Mouse (Mus musculus): ENCODE results near the gene C130032M10Rik. TPM values are rescaled to one million over a fixed set of nuclear protein-coding genes. Genes with fewer than 3 reads are reported as not detected.

Gene C130032M10Rik
- polyA plus RNA-seq, 1 experiment from 2014 or later: 0.16 TPM

DNA sequence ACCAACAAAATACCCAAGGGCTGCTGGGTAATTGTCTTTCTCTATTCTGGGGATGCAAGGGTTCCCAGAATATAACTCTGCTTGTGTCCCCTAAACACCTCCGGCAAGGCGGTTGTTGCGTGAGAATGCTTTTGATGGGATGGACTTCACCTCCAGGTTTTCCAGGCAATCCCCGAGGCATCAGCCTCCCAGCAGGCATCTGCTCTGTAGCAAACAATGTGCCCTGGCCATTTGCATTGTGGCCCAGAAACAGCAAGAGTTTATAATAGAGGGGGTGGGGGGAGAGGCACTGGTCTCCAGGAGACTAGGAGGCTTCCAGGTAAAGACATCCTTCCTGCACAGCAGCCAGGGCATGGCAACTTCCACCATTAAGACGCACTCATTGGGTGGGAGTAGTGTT lies 33.6 kb downstream of the C130032M10Rik start:
- H3K36me3 ChIP-seq (ENCODE audit: insufficient read depth, low read length): no peaks in the 10 kb centered on the region
- H3K4me1 ChIP-seq (replicated peaks; ENCODE audit: insufficient read depth, low read length): peaks cover 23% of the 10 kb centered on the region
- no peak overlapping the region for H3K4me2 ChIP-seq (ENCODE audit: low read length)
- 56% methylated on average over 5 of the region's 5 CpGs for WGBS
- no peak overlapping the region for H3K27ac ChIP-seq
- no peak for TF ChIP-seq CTCF (IDR thresholded peaks at IDR 0.05; ENCODE audit: low read depth)
- no peaks in the 10 kb centered on the region for H3K27me3 ChIP-seq (ENCODE audit: insufficient read depth, low read length)
- no peaks in the 10 kb centered on the region for H3K9me3 ChIP-seq (replicated peaks; ENCODE audit: low read length)
- no peak overlapping the region for H3K4me3 ChIP-seq (replicated peaks; ENCODE audit: low read depth, low read length)
- H3K9ac ChIP-seq (ENCODE audit: low read depth, low read length): no peak overlapping the region
- DNase-seq (ENCODE audit: low spot score): no peak
- ATAC-seq (replicated peaks; ENCODE audit: low FRiP score, low read depth): no peak

DNA sequence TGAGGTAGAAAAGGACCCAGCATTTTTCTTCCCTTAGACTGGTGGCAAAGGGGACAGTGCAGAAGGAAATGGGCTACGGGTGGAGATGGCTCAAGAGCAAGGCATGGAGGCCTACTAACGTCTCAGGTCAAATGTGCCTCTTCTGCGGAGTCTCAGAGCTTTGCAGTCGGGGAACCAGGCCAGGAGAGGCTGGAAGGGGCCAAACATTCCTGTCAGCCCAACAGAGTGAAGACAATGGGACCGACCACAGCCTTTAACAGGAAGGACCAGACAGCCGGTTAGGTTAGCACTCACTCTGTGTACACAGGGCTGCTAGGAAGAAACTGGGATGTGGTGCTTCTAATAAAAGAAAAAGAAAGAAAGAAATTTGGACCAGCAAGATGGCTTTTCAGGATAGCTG lies 34.5 kb downstream of the C130032M10Rik start:
- no peak overlapping the region for H3K9ac ChIP-seq (ENCODE audit: low read depth, low read length)
- no peak overlapping the region for H3K4me3 ChIP-seq (replicated peaks; ENCODE audit: low read depth, low read length)
- no peak for TF ChIP-seq CTCF (IDR thresholded peaks at IDR 0.05; ENCODE audit: low read depth)
- WGBS: 55% methylated on average over 6 of the region's 6 CpGs
- no peak overlapping the region for H3K4me2 ChIP-seq (ENCODE audit: low read length)
- ATAC-seq (replicated peaks; ENCODE audit: low FRiP score, low read depth) (no peak), DNase-seq (ENCODE audit: low spot score) (no peak)
- H3K27me3 ChIP-seq (ENCODE audit: insufficient read depth, low read length): no peaks in the 10 kb centered on the region
- no peaks in the 10 kb centered on the region for H3K36me3 ChIP-seq (ENCODE audit: insufficient read depth, low read length)
- H3K9me3 ChIP-seq (replicated peaks; ENCODE audit: low read length): no peaks in the 10 kb centered on the region
- peaks cover 15% of the 10 kb centered on the region for H3K4me1 ChIP-seq (replicated peaks; ENCODE audit: insufficient read depth, low read length)
- H3K27ac ChIP-seq: no peak overlapping the region

DNA sequence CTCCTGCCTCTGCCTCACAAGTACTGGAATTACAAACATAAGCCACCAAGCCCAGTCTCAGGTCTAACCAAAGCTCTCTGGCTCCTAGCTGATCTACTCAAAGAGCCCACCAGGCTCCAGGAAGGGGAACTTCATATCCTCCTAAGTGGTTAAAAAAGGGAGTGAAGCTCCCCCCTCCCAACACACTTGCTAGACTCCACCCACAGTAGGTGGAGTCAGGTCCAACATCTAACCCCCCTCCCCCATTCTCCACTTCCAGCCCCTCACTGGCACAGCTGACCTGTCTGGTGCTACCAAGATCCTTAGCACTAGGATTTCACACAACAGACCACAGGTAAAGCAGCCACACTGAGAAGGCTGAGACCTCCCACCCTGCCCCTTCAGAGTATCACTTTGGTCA lies 38.3 kb downstream of the C130032M10Rik start:
- no peaks in the 10 kb centered on the region for H3K27me3 ChIP-seq (ENCODE audit: insufficient read depth, low read length)
- ATAC-seq (replicated peaks; ENCODE audit: low FRiP score, low read depth) (no peak), DNase-seq (ENCODE audit: low spot score) (no peak)
- no peak overlapping the region for H3K9ac ChIP-seq (ENCODE audit: low read depth, low read length)
- H3K4me1 ChIP-seq (replicated peaks; ENCODE audit: insufficient read depth, low read length): peaks cover 4% of the 10 kb centered on the region; the same call in 1 of the 2 replicates
- no peak for TF ChIP-seq CTCF (IDR thresholded peaks at IDR 0.05; ENCODE audit: low read depth)
- H3K27ac ChIP-seq: no peak overlapping the region
- no peaks in the 10 kb centered on the region for H3K9me3 ChIP-seq (replicated peaks; ENCODE audit: low read length)
- H3K4me3 ChIP-seq (replicated peaks; ENCODE audit: low read depth, low read length): no peak overlapping the region
- H3K4me2 ChIP-seq (ENCODE audit: low read length): no peak overlapping the region
- no peaks in the 10 kb centered on the region for H3K36me3 ChIP-seq (ENCODE audit: insufficient read depth, low read length)

DNA sequence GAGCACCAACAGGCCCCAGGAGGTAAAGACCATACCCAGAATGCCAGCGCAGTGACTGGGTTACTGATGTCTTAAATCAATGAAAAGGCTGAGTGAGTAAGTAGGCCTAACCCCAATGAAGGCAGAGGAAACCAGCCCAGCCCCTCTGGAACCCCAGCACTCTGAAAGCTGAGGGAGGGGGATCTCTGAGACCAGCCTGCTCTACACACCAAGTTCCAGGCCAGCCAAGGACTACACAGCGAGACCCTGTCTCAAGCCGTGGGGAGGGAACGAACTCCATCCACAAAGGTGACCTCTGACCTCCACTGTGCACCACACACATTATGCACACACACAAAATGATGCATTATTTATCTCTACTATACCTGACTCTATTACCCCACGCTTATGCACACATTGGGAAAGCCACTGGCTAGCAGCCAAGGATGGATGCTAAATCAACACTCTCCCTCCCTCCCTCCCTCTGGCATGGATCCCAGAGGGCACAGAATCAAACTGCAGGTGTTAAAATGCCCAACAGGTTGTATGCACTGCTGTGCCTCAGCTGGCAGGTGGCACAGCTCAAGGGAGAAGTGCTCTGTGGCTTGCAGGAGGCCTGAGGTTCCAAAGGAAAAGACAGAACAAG lies 39.0 kb downstream of the C130032M10Rik start:
- Histone ChIP-seq H3K9me3 (replicated peaks; ENCODE audit: low read length) (no peaks in the 10 kb centered on the region), H3K27me3 (ENCODE audit: insufficient read depth, low read length) (0 out of 2 replicates have a peak, but pooled peaks cover 3% of the 10 kb centered on the region), H3K4me2 (ENCODE audit: low read length) (no peak overlapping the region), H3K9ac (ENCODE audit: low read depth, low read length) (no peak overlapping the region), H3K4me1 (replicated peaks; ENCODE audit: insufficient read depth, low read length) (peaks cover 4% of the 10 kb centered on the region; the same call in 1 of the 2 replicates), H3K36me3 (ENCODE audit: insufficient read depth, low read length) (no peaks in the 10 kb centered on the region), H3K4me3 (replicated peaks; ENCODE audit: low read depth, low read length) (no peak overlapping the region), H3K27ac (no peak overlapping the region)
- no peak for TF ChIP-seq CTCF (IDR thresholded peaks at IDR 0.05; ENCODE audit: low read depth)
- ATAC-seq (replicated peaks; ENCODE audit: low FRiP score, low read depth) (0 out of 2 replicates have a peak, but pooled peaks have one; percentile 44), DNase-seq (ENCODE audit: low spot score) (no peak)
- WGBS: 60% methylated on average over 5 of the region's 5 CpGs

DNA sequence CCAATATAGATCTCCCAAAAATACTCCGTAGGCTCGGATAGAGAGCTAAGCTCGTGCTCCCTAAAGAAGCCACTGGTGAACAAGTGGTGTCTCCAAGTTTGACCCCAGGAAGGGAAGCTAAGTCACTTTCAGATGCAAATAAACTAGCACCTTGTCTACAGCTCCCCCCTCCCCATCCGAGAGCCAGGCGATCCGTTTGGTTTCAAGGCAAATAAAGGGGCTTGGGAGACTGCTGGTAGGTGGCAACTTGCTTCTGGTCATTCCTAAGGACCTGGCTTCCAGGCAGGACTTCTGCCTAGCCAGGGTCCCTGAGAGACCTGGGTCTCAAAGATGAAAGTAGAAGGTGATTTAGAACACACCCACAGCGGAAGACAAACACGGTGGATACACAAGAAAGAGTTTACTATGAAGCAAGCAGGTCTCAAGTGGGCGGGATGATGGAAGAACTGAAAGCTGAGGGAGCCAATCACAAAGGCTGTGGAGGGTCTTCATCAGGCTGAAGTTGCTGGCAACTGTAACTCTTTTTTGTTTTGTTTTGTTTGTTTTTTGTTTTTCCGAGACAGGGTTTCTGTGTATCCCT lies 40.9 kb downstream of the C130032M10Rik start:
- DNase-seq (ENCODE audit: low spot score) (no peak), ATAC-seq (replicated peaks; ENCODE audit: low FRiP score, low read depth) (no peak)
- Histone ChIP-seq H3K9ac (ENCODE audit: low read depth, low read length) (no peak overlapping the region), H3K4me2 (ENCODE audit: low read length) (no peak overlapping the region), H3K27me3 (ENCODE audit: insufficient read depth, low read length) (peaks cover 19% of the 10 kb centered on the region; the same call in 1 of the 2 replicates), H3K36me3 (ENCODE audit: insufficient read depth, low read length) (no peaks in the 10 kb centered on the region), H3K4me3 (replicated peaks; ENCODE audit: low read depth, low read length) (no peak overlapping the region), H3K27ac (no peak overlapping the region), H3K4me1 (replicated peaks; ENCODE audit: insufficient read depth, low read length) (peaks cover 4% of the 10 kb centered on the region; the same call in 1 of the 2 replicates), H3K9me3 (replicated peaks; ENCODE audit: low read length) (no peaks in the 10 kb centered on the region)
- WGBS: 60% methylated on average over 10 of the region's 10 CpGs
- TF ChIP-seq CTCF (IDR thresholded peaks at IDR 0.05; ENCODE audit: low read depth): no peak

DNA sequence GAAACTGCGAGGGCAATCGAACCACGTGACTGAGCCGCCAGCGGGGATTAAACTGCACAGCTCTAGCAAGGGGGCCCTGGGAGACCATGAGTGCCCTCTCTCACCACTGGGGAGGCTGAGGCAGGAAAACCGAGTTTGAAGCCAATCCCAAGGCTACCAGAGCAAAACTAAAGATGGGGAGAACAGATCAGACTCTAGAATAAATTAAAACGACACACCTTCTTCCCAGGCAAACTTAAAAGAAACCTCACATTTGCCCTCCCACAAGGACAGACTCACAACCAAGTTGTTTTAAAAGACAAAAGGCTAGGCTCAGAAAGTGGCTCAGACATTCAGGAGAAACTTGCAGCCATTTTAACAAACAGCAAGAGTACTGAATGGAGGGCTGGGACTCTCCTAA lies 41.6 kb downstream of the C130032M10Rik start:
- Histone ChIP-seq H3K36me3 (ENCODE audit: insufficient read depth, low read length) (no peaks in the 10 kb centered on the region), H3K27ac (no peak overlapping the region), H3K9ac (ENCODE audit: low read depth, low read length) (no peak overlapping the region), H3K9me3 (replicated peaks; ENCODE audit: low read length) (no peaks in the 10 kb centered on the region), H3K4me2 (ENCODE audit: low read length) (no peak overlapping the region), H3K4me1 (replicated peaks; ENCODE audit: insufficient read depth, low read length) (peaks cover 6% of the 10 kb centered on the region; the same call in 1 of the 2 replicates), H3K27me3 (ENCODE audit: insufficient read depth, low read length) (peaks cover 25% of the 10 kb centered on the region), H3K4me3 (replicated peaks; ENCODE audit: low read depth, low read length) (no peak overlapping the region)
- ATAC-seq (replicated peaks; ENCODE audit: low FRiP score, low read depth) (no peak), DNase-seq (ENCODE audit: low spot score) (no peak)
- WGBS: 41% methylated on average over 7 of the region's 7 CpGs
- TF ChIP-seq CTCF (IDR thresholded peaks at IDR 0.05; ENCODE audit: low read depth): no peak
